Mouse (Mus musculus) spleen, postnatal 4 days (tissue): ENCODE results near the gene Dok3.

Source experiments
- DNase-seq, 2 experiments: peaks; one replicate each; pipeline ENCODE4 v3.0.0; 2022; ENCODE audit warnings: low spot score in 2 of 2

Gene Dok3

DNA sequence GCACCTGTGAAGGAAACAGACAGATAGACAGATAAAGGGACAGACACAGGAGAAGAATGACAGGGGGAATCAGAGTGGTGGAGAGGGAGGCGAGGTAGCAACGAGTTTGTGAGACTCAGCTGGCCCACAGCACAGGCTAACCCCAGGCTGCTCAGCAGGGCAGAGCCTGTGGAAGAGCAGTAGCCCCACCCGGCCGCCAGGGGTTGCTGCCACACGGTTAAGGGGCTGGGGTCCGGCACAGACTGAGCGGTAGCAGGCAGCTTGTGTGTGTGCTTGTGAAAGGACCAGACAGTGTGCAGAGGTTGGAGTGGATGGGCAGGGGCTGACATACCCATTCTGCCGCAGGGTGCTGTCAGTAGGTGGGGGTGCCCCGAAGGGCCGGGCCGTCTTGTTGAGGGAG, 21.2 kb downstream of the Dok3 start:
- DNase-seq: no peak

- no peak for DNase-seq
These were observed 22.4 kb downstream of the Dok3 start for GRCm38 (mm10) chr13:55506697-55507096.

DNA sequence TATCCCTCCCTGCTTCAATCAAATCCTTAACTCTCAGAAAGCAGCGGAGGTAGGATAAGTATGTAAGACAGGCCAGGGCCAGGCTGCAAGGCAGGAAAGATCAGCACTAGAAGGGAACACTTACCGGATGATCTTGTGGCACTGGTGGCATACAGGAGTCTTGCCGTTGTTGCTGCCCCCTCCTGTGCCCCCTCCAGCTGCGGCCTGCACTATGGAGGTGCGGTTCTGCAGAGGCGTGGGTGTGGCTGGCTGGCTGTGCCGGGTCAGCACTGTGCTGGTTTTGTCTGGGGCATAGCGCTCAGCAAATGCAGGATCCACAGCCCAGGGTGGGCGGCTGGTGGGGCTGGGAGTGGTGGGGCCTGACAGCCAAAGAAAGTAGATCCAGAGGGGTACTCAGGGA, 23.3 kb downstream of the Dok3 start:
- no peak for DNase-seq

DNA sequence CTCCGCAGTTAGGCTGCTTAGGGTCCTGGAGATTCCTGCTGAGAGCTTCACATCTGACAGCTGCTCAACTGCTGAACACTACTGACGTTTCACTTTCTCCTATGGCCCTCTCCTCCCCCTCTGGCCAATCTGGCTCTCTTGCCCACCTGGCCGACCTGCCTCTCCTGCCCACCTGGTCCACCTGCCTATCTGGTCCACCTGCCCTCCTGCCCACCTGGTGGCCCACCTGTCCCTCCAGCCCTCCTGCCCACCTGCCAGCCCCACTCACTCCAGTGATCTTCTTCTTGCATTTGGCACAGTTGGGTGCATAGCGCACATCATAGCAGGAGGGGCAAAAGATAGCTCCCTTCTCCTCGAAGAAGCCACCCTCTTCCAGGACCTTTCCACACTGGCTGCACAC, 24.7 kb downstream of the Dok3 start:
- no peak for DNase-seq

- no peak for DNase-seq
These were observed 26.7 kb downstream of the Dok3 start for GRCm38 (mm10) chr13:55502405-55502804.

DNA sequence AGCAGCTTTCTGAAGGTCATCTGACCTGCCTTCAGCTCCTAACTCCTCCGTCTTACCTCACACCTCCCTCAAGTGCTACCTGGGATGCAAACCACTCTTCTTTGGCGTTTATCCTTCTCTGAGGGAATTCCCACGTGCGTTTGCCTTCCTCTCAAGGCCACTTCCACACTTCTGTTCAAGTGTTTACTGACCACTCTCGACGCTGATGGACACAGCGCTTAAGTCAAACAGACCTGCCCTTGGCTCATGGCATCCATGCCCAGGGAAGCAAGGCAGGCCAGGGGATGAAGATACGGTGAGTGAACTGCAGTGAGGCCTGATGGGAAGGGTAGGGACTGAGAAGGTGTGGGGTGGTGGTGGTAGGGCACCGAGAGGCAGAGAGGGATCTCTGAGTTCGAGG, 28.5 kb downstream of the Dok3 start:
- DNase-seq: no peak

- DNase-seq: no peak
These were observed 30.2 kb downstream of the Dok3 start for GRCm38 (mm10) chr13:55498906-55499305.

- no peak for DNase-seq
These were observed 32.4 kb downstream of the Dok3 start for GRCm38 (mm10) chr13:55496661-55497060.

- no peak for DNase-seq
These were observed 33.4 kb downstream of the Dok3 start for GRCm38 (mm10) chr13:55495702-55496101.

DNA sequence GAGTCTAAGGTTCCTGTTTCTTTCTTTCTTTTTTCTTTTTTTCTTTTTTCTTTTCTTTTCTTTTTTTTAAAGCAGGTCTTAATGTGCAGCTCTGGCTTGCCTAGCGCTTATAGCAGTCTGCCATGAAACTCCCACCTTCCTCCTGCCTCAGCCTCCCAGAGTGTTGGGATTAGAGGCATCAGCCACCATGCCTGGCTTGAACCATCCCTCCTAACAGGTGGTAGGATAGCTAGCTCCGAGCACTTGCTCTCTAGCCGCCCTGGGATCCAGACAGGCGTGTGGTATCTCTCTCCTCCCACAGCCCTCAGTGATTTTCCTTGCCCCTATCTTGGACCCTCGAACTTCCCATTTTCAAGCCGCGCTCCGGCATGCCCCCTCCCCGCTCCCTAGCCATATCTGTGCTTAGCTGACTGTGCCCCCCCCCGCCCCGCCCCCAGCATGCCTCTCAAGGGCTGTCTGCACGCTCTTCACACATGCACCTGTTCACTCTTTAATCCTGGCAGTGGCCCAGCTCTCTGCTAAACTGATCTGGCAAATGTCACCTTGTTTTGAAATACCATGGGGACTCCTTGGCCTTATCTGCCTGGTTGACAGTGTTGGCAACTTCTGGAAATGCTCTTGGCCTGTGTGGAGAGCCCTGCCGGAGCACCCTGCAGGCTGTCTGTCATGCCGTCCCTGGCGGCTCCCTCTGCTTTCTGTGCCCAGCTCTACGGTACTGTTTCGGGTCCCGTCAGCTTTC, 34.0 kb downstream of the Dok3 start:
- no peak for DNase-seq

DNA sequence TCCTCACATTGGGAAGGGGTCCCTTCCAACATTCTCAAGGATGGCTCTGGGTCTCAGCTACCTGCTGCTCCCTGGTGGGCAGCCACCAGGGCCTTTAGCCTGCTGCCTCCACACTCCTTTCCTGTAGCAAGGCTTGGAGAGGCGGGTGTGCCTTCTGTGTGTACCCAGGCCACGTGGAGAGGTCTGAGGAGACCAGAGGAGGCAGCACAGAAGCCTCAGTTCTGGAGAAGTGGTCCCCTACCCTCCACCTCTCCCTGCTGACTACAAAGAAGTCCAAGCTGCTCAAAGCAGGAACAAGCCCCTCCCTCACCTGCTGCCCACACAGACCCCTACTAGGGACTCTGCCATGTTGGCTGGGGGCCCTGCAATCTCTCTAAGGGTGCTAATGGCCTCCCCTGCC, 34.8 kb downstream of the Dok3 start:
- DNase-seq: no peak

DNA sequence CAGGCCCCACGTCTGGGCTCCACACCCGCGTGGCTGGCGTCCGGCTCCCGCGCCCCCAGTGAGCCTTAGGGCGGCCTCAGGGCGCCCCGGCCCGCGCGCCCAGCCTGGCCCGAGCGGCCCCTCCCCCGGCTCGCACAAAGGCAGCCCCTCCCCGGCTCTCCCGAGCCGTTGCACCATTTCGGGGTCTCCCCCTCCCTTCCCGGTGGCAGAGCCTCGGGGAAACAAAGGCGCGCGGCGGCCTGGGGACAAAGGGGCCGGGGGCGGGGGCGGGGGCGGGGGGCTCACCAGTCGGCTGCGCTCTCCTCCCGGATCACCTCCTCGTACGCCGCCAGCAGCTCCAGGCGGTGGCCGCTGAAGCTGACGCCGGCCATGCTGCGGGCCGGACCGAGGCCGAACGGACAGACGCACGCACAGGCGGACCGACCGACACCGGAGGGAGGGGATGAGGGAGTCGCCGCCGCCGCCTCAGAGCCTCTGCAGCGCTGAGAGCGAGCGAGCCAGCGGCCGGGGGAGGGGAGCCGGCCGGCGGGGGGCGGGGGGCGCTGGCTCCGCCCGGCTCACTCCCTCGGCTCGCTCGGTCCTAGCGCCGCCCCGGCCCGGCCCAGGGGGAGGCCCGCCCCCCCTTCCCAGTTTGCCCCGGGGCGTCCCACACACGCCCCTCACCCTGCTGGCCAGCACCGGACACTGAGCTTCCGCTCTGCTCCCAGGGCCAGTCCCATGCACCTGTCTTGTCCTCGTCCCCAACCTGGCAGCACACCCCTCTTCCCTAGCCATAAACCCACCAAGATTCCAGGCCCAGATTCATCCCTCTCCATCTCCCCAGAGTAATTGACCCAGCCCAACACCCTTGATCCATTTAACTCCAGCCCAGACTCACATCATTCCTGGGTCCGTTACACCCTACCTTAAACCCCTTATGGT, 41.3 kb downstream of the Dok3 start, which contains the start of gene Dbn1:
TSS of gene Dbn1 (minus strand) at position 534 of the 921 bp plus-strand sequence.
- no peak for DNase-seq

- DNase-seq: no peak
These were observed 42.0 kb downstream of the Dok3 start for GRCm38 (mm10) chr13:55486916-55487577.

DNA sequence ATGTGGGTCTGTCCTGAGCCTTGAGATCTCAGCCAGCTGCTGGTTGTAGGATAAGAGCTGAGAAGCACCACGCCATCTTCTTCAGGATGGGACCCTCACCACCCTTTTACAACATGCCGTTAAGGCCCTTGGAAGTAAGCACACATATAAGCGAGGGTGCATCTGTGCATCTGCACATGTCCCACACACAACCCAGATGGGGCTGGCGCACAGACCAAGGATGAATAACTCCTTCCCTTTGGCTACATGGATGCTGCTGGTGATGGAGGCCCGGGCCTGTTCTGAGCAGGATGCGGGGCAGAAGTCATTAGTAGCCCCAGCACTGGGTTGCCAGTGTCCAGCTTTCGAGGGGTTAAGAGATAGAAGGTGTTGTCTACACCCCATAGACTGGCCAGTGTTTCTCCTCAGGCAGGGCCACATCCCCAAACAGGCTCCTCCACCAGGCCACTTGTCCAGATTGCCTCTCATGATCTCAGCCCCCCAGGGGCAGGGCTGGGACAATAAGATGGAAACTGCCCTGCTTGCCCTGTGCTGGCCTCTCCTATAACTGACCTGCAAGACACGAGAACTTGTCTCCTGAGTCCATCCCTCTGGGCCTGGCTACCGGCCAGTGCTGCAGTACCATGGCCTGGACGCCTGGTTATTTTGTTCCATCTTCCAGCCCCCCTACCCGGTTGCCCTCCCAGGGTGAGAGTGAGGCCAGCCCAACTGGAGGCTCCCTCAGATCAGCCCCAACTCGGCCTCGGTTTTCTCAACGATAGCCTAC, 42.9 kb downstream of the Dok3 start:
- no peak for DNase-seq

DNA sequence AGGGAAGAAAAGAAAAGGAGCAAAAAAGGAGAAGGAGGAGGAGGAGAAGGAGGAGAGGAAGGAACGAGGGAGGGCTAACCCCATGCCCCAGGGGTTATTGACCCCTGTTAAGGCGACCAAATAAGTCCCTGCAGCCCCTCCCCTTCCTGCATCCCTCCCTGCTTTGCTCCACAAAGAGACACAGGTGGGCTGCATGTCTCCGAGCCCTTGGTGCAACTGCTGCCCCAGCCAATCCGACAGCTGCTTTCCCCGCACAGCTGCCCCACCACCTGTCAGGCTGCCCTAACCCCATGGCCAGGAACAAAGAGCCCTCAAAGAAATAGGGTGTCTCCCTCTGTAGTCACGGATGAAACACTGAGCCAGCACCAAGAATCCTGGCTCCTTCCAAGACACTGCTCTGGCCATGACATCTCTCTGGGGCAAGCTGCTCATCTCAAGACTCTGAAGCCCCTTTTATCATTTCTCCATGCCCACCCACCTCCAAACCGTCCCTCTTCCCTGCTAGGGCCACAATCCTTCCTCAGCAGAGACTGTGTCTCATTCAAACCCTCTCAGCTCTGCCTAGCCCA, 44.5 kb downstream of the Dok3 start:
- DNase-seq: no peak

DNA sequence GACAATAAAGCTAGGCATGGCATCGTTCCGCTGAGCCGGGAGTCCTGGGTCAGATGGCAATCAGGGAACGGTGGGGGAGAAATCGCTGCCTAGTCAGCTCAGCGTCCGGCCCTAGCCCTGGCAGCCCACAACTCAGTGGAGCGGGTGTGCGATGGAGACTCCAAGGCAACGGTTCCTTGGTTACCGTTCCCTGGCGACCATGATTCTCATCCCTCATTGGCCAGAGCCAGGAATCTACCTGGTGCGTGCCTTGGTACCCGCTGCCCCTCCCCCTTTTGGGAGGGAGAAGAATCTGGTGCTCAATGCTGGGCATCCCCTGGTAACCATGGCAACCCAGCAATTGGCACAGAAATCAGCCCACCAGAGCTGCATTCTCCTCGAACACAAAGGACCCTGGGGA, 45.5 kb downstream of the Dok3 start:
- no peak for DNase-seq

GRCm38 (mm10) chr13:55483071-55483470, 46.0 kb downstream of the Dok3 start:
- DNase-seq: no peak

DNA sequence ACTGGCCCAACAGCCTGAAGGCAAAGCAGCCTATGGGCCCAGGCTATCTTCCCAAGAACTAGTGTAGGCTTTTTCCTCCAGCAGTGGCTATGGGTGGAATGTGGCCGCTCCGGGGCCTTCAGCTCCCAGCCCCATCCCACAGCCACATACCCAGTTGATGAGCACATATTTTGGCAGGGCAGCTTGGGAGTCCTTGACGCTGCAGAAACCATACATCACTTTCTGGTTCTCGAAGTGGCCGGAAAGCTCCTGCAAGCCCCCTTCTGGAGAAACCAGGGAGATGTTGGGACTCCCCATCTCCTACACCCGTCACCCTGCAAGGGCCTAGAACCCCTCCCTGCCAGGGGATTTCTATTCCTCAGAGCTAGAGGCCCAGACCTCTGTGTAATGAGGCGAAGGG, 46.6 kb downstream of the Dok3 start:
- no peak for DNase-seq

DNA sequence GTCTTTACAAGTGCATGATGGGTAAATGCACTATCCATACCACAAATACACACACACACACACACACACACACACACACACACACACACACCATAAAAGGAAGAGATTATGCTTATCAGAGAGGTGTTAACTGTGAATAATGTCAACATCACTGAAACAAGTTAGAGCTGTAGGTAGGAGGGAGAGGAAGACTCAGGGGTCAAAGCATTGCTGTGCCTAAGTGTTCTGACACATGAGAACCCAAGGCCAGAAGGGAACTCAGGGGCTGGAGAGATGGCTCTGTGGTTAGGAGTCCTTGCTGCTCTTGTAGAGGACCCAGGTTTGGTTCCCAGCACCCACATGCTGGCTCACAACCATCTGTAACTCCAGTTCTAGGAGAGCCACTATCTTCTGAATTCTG, 49.2 kb downstream of the Dok3 start:
- DNase-seq: no peak

DNA sequence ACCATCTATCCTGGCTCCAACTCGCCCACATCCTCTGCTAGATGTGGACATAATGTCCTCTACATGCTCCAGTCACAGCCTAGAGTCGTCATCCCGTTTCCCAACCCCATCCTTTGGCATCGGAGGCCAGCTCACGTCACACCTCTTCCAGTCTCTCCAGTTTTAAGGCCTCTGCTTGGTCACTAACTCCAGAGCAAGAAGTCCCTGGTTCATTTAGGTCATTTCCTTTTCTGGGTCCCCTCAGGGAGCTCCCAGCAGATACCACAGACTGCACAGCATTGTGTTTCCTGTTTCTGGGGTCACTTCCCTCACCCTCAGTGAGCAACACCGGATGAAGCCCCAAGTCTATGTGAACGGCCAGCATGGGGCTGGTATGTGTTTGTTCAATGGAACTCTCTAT, 50.1 kb downstream of the Dok3 start:
- no peak for DNase-seq

- peak in 1 of 2 experiments; percentile 41 for DNase-seq
These were observed 51.1 kb downstream of the Dok3 start for GRCm38 (mm10) chr13:55478036-55478435.
